Mouse (Mus musculus): ENCODE data around the gene 1700042G07Rik.
A peak's percentile ranks its signal among the peaks of the same experiment; 100 is the strongest.

The 1700042G07Rik gene

GRCm38 (mm10) chr4:116173072-116173471, at the start of gene 1700042G07Rik, which contains the start of gene Gm49337:
TSS of gene 1700042G07Rik (plus strand) at chr4:116173372.
TSS of gene Gm49337 (plus strand) at chr4:116173384.
- DNase-seq (ENCODE audit: low spot score in 2 of 2): no peak

DNA sequence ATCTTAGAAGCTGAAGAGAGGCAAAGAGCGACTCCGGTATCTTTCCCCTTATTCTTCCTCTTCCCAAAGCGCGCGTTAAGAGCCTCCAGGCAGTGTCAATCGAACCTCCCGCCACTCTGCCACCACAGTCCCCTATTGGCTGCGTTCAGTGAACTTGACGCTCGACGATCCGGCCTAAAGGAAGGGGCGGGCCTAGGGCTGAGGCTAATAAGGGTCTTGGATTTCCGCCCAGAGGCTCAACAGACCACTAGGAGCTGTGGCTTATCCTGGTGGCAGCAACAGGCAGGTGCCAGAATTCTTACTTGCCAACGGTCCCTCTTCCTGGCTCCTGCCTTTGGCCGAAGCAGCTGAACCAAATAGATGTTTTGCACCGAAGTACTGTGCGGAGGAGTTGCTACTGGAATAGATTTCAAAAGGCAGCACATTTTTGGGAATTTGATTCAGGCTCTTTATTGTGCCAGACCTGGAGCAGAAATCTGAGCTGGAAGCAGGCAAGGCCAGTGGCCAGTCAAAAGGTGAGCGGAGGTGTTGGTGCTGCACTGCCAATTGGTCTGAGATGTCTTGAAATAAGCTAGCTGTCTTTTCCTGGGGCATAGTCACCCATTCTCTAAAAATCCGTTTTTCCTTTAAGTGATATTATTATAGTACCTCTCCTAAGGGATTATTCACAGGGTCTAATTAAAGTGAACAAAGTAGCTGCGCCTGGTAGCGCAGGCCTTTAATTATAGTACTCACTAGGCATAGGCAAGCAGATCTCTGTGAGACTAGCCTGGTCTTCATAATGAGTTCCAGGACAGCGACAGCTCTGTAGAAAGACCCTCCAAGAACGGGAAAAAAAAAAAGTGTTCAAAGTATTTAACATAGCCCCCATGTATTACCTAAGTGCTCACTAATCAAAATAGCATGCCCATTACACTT, 49.3 kb upstream of the 1700042G07Rik start, which contains the start of the genes Rad54l and Pomgnt1:
Gene Rad54l (minus strand): TSS at position 89 of the 918 bp plus-strand sequence.
Gene Pomgnt1 (plus strand): TSS at position 239 of the 918 bp plus-strand sequence.
- DNase-seq (ENCODE audit: low spot score in 2 of 2): peak; percentile 74 to 83

GRCm38 (mm10) chr4:116125803-116126386, 47.3 kb upstream of the 1700042G07Rik start:
- no peak for DNase-seq (ENCODE audit: low spot score in 2 of 2)

GRCm38 (mm10) chr4:116127956-116128355, 45.2 kb upstream of the 1700042G07Rik start:
- DNase-seq (ENCODE audit: low spot score in 2 of 2): no peak

DNA sequence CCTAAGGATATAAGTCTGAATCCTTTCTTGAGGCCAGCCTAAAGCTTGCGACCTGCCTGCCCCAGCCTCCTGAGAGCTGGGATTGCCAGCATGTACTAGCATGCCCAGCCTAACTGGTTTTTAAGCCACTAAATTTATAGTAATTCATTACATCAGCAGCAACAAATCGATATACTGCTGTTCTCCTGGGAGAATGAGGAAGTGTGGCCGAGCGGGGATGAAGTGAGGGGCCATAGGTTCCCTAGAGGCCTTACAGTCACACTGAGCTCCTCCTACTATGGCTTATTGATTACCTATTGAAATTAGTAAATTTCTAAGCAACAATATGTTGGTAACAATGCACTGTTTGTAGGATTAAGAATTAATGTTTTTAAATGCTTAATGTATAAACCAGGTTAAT, 40.0 kb upstream of the 1700042G07Rik start:
- DNase-seq (ENCODE audit: low spot score in 2 of 2): no peak

- no peak for DNase-seq (ENCODE audit: low spot score in 2 of 2)
Measured at GRCm38 (mm10) chr4:116134990-116135389, 38.2 kb upstream of the 1700042G07Rik start.

- DNase-seq (ENCODE audit: low spot score in 2 of 2): no peak
Measured at GRCm38 (mm10) chr4:116137421-116137996, 35.7 kb upstream of the 1700042G07Rik start.

DNA sequence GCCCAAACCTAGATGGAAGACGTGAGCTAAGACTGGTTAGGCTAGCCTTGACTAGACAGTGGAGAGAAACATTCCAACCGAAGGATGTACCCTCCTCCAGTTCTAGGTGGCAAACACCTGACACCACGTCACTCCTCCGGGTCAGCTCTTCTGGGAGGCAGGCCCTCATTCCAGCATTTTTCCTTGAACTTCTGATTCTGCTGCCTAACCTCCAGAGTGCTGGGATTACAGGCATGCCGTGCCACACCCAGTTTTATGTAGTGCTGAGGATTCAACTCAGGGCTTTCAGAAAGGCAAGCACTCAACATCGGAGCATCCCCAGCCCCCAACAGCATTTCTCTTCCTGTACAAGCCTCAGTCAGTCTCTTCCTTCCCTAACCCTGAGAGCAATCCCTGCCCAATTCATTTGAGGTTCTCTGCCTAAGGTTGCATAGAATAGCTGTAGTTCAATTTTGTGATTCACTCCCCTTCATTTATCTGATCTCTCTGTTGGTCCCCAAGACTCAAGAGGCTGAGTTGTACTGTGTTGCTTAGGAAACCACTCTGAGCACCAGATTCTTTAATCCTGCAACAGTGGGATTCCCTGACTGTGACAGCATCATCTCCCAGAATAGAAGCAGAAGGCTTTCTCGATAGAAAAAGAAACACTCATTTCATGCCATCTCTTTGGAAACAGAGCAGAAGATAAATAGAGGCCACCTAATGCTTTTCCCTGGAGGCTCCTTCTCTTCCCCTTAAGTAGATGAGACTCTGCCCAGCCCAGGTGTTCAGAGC, 32.2 kb upstream of the 1700042G07Rik start:
- no peak for DNase-seq (ENCODE audit: low spot score in 2 of 2)

DNA sequence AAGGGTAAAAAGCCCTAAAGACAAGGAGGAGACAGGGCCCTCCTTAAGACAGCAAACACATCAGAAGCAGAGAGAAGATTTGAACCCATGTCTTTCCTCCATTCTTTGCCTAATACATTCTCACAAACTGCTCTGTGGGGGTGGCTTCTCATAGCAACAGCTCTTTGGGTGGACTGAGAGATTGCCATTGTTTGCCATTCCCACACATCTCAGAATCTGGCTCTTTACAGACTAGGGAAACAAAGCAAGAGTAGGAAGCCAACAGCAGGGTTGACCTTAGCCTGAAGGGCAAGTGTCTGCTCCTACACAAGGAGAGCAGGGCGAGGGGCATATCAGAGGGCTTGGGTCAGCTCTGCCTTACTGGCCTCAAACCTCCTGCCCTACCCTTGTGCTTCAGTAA, 31.4 kb upstream of the 1700042G07Rik start:
- DNase-seq (ENCODE audit: low spot score in 2 of 2): no peak

- no peak for DNase-seq (ENCODE audit: low spot score in 2 of 2)
Measured at GRCm38 (mm10) chr4:116142269-116142668, 30.9 kb upstream of the 1700042G07Rik start.

DNA sequence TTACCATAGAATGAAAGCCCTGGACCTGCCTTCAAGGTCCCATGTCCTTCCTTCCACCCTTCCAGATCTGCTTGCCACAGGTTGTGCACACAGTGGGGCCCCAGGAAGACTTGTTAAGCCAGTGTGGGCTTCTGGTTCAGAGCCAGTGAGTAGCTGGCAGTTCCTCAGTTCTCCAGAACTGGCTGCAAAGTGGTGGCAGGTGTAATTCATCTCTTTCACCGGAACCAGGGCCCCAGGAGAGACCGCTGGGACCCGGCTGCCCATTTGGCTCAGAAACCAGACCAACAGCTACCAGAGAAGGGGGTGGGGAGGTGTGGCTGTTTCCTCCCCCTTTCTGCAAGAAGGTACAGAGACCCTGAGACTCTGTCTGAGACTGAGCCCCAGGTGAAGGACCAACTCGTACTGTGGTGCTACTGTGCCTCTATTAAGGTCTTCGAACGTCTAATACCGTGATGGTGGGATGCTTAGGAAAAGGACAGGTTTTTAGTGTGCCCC, 29.8 kb upstream of the 1700042G07Rik start:
- no peak for DNase-seq (ENCODE audit: low spot score in 2 of 2)

DNA sequence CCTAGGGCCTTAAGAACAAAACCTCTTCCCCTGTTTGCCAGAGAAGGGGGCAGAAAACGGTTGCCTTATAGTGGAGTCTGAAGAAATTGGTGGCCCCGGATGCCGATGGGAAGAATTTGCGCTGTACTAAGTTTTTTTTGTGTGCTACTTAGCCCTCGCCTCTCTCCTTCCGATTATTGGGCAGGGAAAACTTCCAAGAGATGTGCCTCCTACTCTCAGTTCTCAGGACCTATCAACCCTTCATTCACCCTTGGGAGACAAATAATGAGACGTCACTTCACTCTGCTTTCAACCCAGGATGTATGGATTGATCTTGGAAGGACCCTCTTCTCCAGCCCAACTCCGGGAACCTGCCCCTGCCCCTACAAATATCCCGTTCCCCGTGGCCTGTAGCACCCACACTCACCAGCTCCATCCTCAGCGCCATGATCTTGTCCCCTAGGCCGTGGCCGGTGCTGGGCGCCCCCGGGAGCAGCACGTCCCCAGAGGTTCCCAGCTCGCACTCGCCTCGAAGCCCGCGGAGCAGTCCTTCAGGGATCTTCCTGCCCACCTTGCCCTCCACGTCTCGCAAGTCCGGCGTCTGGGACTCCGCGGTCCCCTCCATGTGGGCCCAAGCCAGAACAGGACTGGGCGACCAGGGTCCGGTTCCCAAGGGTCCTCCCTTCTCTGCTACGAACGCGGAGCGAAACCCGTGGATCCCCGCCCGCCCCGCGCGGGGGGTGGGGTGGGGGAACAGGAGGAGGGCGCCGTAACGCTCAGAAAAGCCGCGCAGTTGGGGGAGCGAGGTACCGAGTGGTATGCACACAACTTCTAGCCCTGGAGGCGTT, 29.1 kb upstream of the 1700042G07Rik start:
- peak; percentile 47 to 68 for DNase-seq (ENCODE audit: low spot score in 2 of 2)

GRCm38 (mm10) chr4:116149812-116150155, 23.4 kb upstream of the 1700042G07Rik start:
- no peak for DNase-seq (ENCODE audit: low spot score in 2 of 2)

GRCm38 (mm10) chr4:116150156-116150861, 22.9 kb upstream of the 1700042G07Rik start:
- DNase-seq (ENCODE audit: low spot score in 2 of 2): peak in 1 of 2 experiments; percentile 62

- DNase-seq (ENCODE audit: low spot score in 2 of 2): no peak
Measured at GRCm38 (mm10) chr4:116150862-116151221, 22.3 kb upstream of the 1700042G07Rik start.

GRCm38 (mm10) chr4:116151238-116151637, 21.9 kb upstream of the 1700042G07Rik start, which contains the start of gene Lurap1:
TSS of gene Lurap1 (minus strand) at chr4:116151338.
- no peak for DNase-seq (ENCODE audit: low spot score in 2 of 2)

- no peak for DNase-seq (ENCODE audit: low spot score in 2 of 2)
Measured at GRCm38 (mm10) chr4:116152702-116153101, 20.5 kb upstream of the 1700042G07Rik start.

DNA sequence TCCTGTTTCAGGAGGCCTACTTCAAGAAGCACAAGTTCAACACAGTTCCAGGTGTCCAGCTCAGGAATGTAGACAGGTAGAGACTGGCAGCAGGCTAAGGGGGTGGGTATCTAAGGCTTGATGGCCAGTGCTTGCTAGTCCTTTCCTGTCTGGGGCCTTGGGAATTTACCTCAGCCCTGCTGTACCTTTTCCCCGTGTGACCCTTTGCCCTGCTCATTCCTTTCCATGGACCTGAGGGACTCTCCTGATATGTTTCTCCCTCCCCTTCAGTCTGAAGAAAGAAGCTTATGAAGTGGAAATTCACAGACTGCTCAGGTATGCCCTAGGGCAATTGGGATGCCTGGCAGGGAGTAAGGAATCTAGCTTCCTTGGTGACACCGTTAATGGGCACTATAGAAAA, 15.3 kb upstream of the 1700042G07Rik start:
- DNase-seq (ENCODE audit: low spot score in 2 of 2): no peak

DNA sequence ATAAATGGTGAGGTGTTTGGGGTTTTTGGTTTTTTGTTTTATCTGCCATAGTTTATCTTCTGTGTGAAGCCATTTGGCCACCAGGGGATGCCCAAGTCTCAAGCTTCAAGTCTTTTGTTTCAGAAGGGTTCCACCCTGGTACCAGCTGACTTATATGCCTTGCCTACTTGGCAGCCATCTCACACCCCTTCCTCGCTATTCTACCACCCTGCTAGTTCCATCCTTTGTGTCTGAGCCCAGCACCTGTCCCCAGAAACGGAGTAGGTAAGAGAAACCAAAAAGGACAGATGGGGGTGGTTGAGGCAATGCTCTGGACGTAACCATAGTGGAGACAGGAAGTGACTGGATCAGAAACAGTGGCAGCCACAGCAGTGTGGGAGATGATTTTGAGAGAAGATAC, 13.3 kb upstream of the 1700042G07Rik start:
- no peak for DNase-seq (ENCODE audit: low spot score in 2 of 2)

GRCm38 (mm10) chr4:116160769-116161168, 12.4 kb upstream of the 1700042G07Rik start:
- no peak for DNase-seq (ENCODE audit: low spot score in 2 of 2)
